Mouse (Mus musculus) bone marrow, adult 2 months (tissue): ENCODE data around the gene Gak.

ENCODE experiments used
- CTCF ChIP-seq: fragments of 200-500 bp; IDR thresholded peaks from 2 replicates; pipeline ENCODE4 v1.5.1; 2011; ENCODE audit warnings: low read length, control low read depth; ENCODE audit not compliant: control insufficient read depth, insufficient read depth
- POLR2A ChIP-seq: fragments of 200-500 bp; IDR thresholded peaks from 2 replicates; pipeline ENCODE4 v1.6.1; 2011; ENCODE audit warnings: low read depth, mild to moderate bottlenecking, control low read depth, low read length, borderline replicate concordance; ENCODE audit not compliant: control insufficient read depth

- TF ChIP-seq POLR2A = no peak
- TF ChIP-seq CTCF = no peak
These were observed 33.2 kb upstream of the Gak start for GRCm38 (mm10) chr5:108662772-108663171.
